Mouse (Mus musculus) liver, embryonic 13.5 days (tissue): ENCODE results near the gene Fut1. TPM values are rescaled to one million over a fixed set of nuclear protein-coding genes. Genes with fewer than 3 reads are reported as not detected.

Experiments
- ATAC-seq: fragments of 200-750 bp; cut with Nextera tagmentation; 2 replicates; pipeline ENCODE4 v1.8.0; 2017; ENCODE audit warnings: low read depth, mild to moderate bottlenecking, moderate number of reproducible peaks, moderate library complexity
- DNase-seq: peaks from one replicate; pipeline ENCODE4 v3.0.0; 2022
- H3K27ac ChIP-seq: fragments of 300-500 bp; sonication (generic); 2 replicates; pipeline ENCODE4 v1.5.1; 2015; ENCODE audit warnings: moderate library complexity, mild to moderate bottlenecking, inconsistent platforms
- H3K27me3 ChIP-seq: fragments of 300-500 bp; sonication (generic); 2 replicates; pipeline ENCODE4 v1.6.1; 2015; ENCODE audit warnings: mild to moderate bottlenecking, inconsistent platforms
- H3K36me3 ChIP-seq: fragments of 300-500 bp; sonication (generic); 2 replicates; pipeline ENCODE4 v1.6.1; 2015; ENCODE audit warnings: mild to moderate bottlenecking, inconsistent platforms
- H3K4me1 ChIP-seq: fragments of 300-500 bp; sonication (generic); replicated peaks from 2 replicates; pipeline ENCODE4 v1.6.1; 2015; ENCODE audit warnings: inconsistent platforms
- H3K4me2 ChIP-seq: fragments of 300-500 bp; sonication (generic); 2 replicates; pipeline ENCODE4 v1.6.1; 2015; ENCODE audit warnings: inconsistent platforms, mild to moderate bottlenecking, moderate library complexity
- H3K4me3 ChIP-seq: fragments of 300-500 bp; sonication (generic); replicated peaks from 2 replicates; pipeline ENCODE4 v1.5.1; 2015; ENCODE audit warnings: mild to moderate bottlenecking, inconsistent platforms
- H3K9ac ChIP-seq: fragments of 300-500 bp; sonication (generic); 2 replicates; pipeline ENCODE4 v1.6.1; 2015; ENCODE audit warnings: mild to moderate bottlenecking, inconsistent platforms
- H3K9me3 ChIP-seq: fragments of 300-500 bp; sonication (generic); replicated peaks from 2 replicates; pipeline ENCODE4 v1.6.1; 2016; ENCODE audit warnings: inconsistent platforms
- WGBS: fragments of 180-500 bp; shearing (Covaris S2); methylation state at CpG from one replicate; pipeline ENCODE4 v1.1.7; 2015; ENCODE audit not compliant: insufficient replicate concordance; 5-methylcytosine and 5-hydroxymethylcytosine counted together
- polyA plus RNA-seq: library from polyadenylated mRNA; unstranded; fragments of >200 nt; fragmentation: Nextera tagmentation; extraction: Ambion mirVana; gene quantifications from 2 replicates; pipeline ENCODE4 v1.2.1, GENCODE M21; 2015

The Fut1 gene
- polyA plus RNA-seq, 1 experiment from 2014 or later = not detected

DNA sequence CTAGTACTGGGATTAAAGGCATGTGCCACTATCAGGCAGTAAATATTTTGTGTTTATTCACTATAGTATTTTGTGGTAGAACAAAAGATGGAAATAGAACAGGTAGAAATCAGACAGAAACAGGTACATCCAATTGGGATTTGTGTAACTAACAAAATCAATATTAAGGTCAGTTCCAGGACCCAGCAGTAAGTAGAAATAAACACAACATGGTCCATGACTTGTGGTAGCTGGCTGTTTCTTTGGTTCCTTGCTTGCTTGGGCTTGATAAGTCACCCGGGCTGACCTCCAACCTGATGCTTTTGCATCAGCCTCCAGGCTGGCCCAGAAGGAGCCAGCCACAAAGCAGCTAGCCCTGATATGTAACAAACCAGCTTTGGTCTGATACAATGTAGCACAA, 7.6 kb upstream of the Fut1 start:
- H3K9me3 ChIP-seq = no peaks in the 10 kb centered on the region
- H3K4me2 ChIP-seq = no peak overlapping the region
- no peaks in the 10 kb centered on the region; the same call in 1 of the 2 replicates for H3K4me1 ChIP-seq
- no peak overlapping the region for H3K9ac ChIP-seq
- no peak overlapping the region for H3K27ac ChIP-seq
- ATAC-seq (no peak), DNase-seq (no peak)
- no peak overlapping the region for H3K4me3 ChIP-seq
- no peaks in the 10 kb centered on the region for H3K27me3 ChIP-seq
- no peaks in the 10 kb centered on the region for H3K36me3 ChIP-seq
- 39% methylated on average over 1 of the region's 1 CpGs for WGBS

- Histone ChIP-seq H3K4me3 (no peak overlapping the region), H3K4me2 (no peak overlapping the region), H3K36me3 (no peaks in the 10 kb centered on the region), H3K27me3 (peaks cover 51% of the 10 kb centered on the region), H3K4me1 (no peaks in the 10 kb centered on the region), H3K9me3 (no peaks in the 10 kb centered on the region), H3K9ac (no peak overlapping the region), H3K27ac (no peak overlapping the region)
- WGBS = 30% methylated on average over 6 of the region's 6 CpGs
- ATAC-seq (no peak), DNase-seq (no peak)
Measured at GRCm38 (mm10) chr7:45616277-45616676, 812 bp upstream of the Fut1 start.

- ATAC-seq (no peak), DNase-seq (no peak)
- H3K27me3 ChIP-seq = peaks cover 51% of the 10 kb centered on the region
- no peak overlapping the region for H3K4me2 ChIP-seq
- WGBS = 60% methylated on average over 5 of the region's 5 CpGs
- H3K9me3 ChIP-seq = no peaks in the 10 kb centered on the region
- H3K27ac ChIP-seq = no peak overlapping the region
- 0 out of 2 replicates have a peak, but pooled peaks cover 5% of the 10 kb centered on the region for H3K4me1 ChIP-seq
- no peaks in the 10 kb centered on the region for H3K36me3 ChIP-seq
- H3K4me3 ChIP-seq = no peak overlapping the region
- H3K9ac ChIP-seq = no peak overlapping the region
Measured at GRCm38 (mm10) chr7:45618316-45618715, 1.2 kb downstream of the Fut1 start.

DNA sequence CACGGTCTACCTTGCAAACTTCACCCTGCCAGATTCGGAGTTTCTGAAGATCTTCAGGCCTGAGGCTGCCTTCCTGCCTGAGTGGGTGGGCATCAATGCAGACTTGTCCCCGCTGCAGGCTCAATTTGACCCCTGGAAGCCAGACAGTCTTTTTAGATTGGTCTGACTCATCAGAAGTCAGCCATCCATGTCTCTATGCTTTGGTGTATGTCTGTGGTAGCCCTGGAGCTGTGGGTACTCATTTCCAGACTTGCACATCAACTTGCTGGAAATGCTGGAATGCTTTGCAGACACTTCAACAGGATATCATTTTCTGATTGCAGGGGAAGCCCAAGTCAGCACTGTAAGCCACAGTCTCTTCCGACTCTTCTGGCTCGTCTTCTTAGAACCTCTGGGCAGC, 2.5 kb downstream of the Fut1 start:
- H3K9ac ChIP-seq = no peak overlapping the region
- H3K4me2 ChIP-seq = no peak overlapping the region
- DNase-seq (no peak), ATAC-seq (no peak)
- H3K4me1 ChIP-seq = 0 out of 2 replicates have a peak, but pooled peaks cover 5% of the 10 kb centered on the region
- H3K27me3 ChIP-seq = peaks cover 51% of the 10 kb centered on the region
- no peak overlapping the region for H3K27ac ChIP-seq
- no peaks in the 10 kb centered on the region for H3K36me3 ChIP-seq
- no peak overlapping the region for H3K4me3 ChIP-seq
- 66% methylated on average over 5 of the region's 5 CpGs for WGBS
- H3K9me3 ChIP-seq = no peaks in the 10 kb centered on the region

- Histone ChIP-seq H3K9me3 (no peaks in the 10 kb centered on the region), H3K4me2 (peak within 1 kb of the TSS; percentile 34; the same call in 1 of the 2 replicates), H3K27ac (no peak within 1 kb of the TSS), H3K27me3 (peaks cover 50% of the 10 kb centered on the region), H3K9ac (no peak within 1 kb of the TSS), H3K36me3 (no peaks in the 10 kb centered on the region), H3K4me1 (0 out of 2 replicates have a peak, but pooled peaks cover 5% of the 10 kb centered on the region), H3K4me3 (0 out of 2 replicates have a peak within 1 kb of the TSS, but pooled peaks have one; percentile 13)
- no peak for ATAC-seq
- 17% methylated on average over 9 of the region's 9 CpGs for WGBS
- peak; percentile 29 for DNase-seq
Measured at GRCm38 (mm10) chr7:45621443-45621842, 4.4 kb downstream of the Fut1 start, which contains the start of gene Izumo1. Gene Izumo1 (plus strand): TSS chr7:45621811.

- DNase-seq (no peak), ATAC-seq (no peak)
- Histone ChIP-seq H3K9ac (no peak overlapping the region), H3K4me3 (no peak overlapping the region), H3K9me3 (no peaks in the 10 kb centered on the region), H3K4me2 (no peak overlapping the region), H3K27ac (no peak overlapping the region), H3K4me1 (peaks cover 10% of the 10 kb centered on the region), H3K36me3 (no peaks in the 10 kb centered on the region), H3K27me3 (peaks cover 51% of the 10 kb centered on the region)
- WGBS = 74% methylated on average over 11 of the region's 11 CpGs
Measured at GRCm38 (mm10) chr7:45623507-45623906, 6.4 kb downstream of the Fut1 start.

DNA sequence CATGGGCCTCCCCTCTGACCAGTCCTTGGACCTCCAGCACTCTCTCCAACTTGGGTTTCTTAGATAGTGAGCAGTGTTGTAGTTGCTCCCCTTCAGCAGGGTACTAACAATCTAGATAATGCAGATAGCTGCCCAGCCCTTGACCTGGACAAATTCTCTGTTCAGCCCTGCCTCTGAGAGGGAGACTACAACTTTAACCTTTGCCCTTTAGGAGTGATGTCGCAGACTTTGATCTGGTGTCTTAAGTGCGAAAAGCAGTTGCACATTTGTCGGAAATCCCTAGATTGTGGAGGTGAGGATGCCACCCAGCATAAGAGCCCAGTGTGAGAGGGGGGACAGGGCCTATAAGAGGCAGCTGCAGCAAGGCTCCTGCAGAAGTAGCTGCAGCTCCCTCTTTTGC, 7.6 kb downstream of the Fut1 start:
- WGBS = 75% methylated on average over 3 of the region's 3 CpGs
- Histone ChIP-seq H3K9me3 (no peaks in the 10 kb centered on the region), H3K4me1 (peaks cover 13% of the 10 kb centered on the region), H3K4me2 (no peak overlapping the region), H3K4me3 (no peak overlapping the region), H3K27ac (no peak overlapping the region), H3K27me3 (peaks cover 50% of the 10 kb centered on the region), H3K9ac (no peak overlapping the region), H3K36me3 (no peaks in the 10 kb centered on the region)
- ATAC-seq (no peak), DNase-seq (no peak)

- H3K27me3 ChIP-seq = peaks cover 53% of the 10 kb centered on the region
- H3K9me3 ChIP-seq = no peaks in the 10 kb centered on the region
- no peak for DNase-seq
- 68% methylated on average over 8 of the region's 8 CpGs for WGBS
- peaks cover 13% of the 10 kb centered on the region for H3K4me1 ChIP-seq
- no peak overlapping the region for H3K9ac ChIP-seq
- no peaks in the 10 kb centered on the region for H3K36me3 ChIP-seq
- no peak overlapping the region for H3K4me2 ChIP-seq
- H3K4me3 ChIP-seq = no peak overlapping the region
- no peak for ATAC-seq
- H3K27ac ChIP-seq = no peak overlapping the region
Measured at GRCm38 (mm10) chr7:45625481-45625880, 8.4 kb downstream of the Fut1 start.

GRCm38 (mm10) chr7:45626571-45627076, 9.5 kb downstream of the Fut1 start:
- no peak overlapping the region for H3K4me2 ChIP-seq
- peaks cover 60% of the 10 kb centered on the region for H3K27me3 ChIP-seq

DNA sequence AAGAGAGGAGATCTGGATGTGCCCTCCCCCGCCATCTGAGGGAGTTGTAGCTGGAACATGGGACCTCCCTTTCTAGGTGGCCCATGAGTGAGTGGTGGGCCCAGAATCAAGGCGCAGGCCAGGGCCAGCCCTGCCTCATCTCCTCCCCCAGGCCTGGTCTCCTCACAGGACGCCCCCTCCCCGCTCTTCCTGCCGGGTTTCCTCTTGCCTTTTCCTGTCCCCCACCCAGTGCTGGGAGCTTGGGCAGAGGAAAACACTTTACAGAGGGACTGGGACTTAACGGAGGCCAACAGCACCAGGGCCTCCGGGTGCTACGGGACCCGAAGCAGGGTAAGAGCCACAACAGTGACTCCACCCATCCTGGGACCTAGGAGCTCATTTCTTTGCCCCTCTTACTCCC, 10.2 kb downstream of the Fut1 start, which contains the start of gene Rasip1:
Rasip1 (plus strand) TSS at position 228 of the 400 bp plus-strand sequence.
- Histone ChIP-seq H3K9ac (peak within 1 kb of the TSS; percentile 67), H3K4me3 (peak within 1 kb of the TSS; percentile 55), H3K9me3 (no peaks in the 10 kb centered on the region), H3K27ac (0 out of 2 replicates have a peak within 1 kb of the TSS, but pooled peaks have one; percentile 43), H3K4me1 (peaks cover 9% of the 10 kb centered on the region), H3K36me3 (no peaks in the 10 kb centered on the region), H3K27me3 (peaks cover 64% of the 10 kb centered on the region), H3K4me2 (peak within 1 kb of the TSS; percentile 77)
- 0 out of 2 replicates have a peak, but pooled peaks have one; percentile 17 for ATAC-seq
- DNase-seq = no peak
- 27% methylated on average over 9 of the region's 9 CpGs for WGBS

More at GRCm38 (mm10) chr7:45626571-45627076, 9.5 kb downstream of the Fut1 start:
- Histone ChIP-seq H3K4me1 (peaks cover 9% of the 10 kb centered on the region), H3K9ac (no peak overlapping the region), H3K27ac (no peak overlapping the region), H3K36me3 (no peaks in the 10 kb centered on the region), H3K9me3 (no peaks in the 10 kb centered on the region), H3K4me3 (no peak overlapping the region)
- DNase-seq = no peak
- no peak for ATAC-seq
- 53% methylated on average over 7 of the region's 7 CpGs for WGBS

GRCm38 (mm10) chr7:45628364-45629294, 11.5 kb downstream of the Fut1 start:
- DNase-seq = peak; percentile 63
- H3K9me3 ChIP-seq = no peaks in the 10 kb centered on the region
- peak; percentile 73 for ATAC-seq
- no peak overlapping the region for H3K27ac ChIP-seq
- 1% methylated on average over 94 of the region's 105 CpGs for WGBS
- H3K9ac ChIP-seq = peak overlapping the region; percentile 67
- peaks cover 11% of the 10 kb centered on the region for H3K4me1 ChIP-seq
- H3K4me3 ChIP-seq = peak overlapping the region; percentile 55
- peak overlapping the region; percentile 77 for H3K4me2 ChIP-seq
- no peaks in the 10 kb centered on the region for H3K36me3 ChIP-seq
- H3K27me3 ChIP-seq = peaks cover 66% of the 10 kb centered on the region
